Mouse (Mus musculus): ENCODE measurements at regions not wholly inside any gene's neighbourhood (a gene's known extent, or its start where the extent isn't known, plus 50 kb on each side); places are given as distances from the start of the nearest gene placed in this dataset.

DNA sequence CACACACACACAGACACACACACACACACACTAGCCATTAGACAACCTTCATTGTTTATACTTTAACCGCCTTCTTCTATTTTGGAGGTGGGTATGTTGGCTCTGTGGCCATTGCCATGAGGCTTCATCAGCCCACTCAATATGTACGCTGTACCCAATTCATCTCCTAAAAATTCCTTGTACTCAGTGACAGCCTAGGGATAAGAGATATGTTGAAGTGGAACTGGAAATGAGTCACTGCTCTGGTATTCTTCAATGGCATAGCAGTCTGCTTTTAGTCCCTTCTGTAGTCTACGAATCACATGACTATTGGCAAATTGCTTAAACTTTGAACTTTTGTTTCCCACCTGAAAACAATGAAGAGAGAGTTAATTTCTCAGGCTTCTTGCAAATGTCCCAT is 349.6 kb upstream of the Got2 start:
- H3K9ac ChIP-seq, result no peak overlapping the region
- no peak overlapping the region for H3K27ac ChIP-seq
- no peak overlapping the region for H3K4me3 ChIP-seq (replicated peaks)
- no peaks in the 10 kb centered on the region for H3K4me1 ChIP-seq
- no peaks in the 10 kb centered on the region for H3K9me3 ChIP-seq
- no peaks in the 10 kb centered on the region for H3K36me3 ChIP-seq (replicated peaks)
- 86% methylated on average over 3 of the region's 3 CpGs for WGBS
- H3K4me2 ChIP-seq, result no peak overlapping the region
- H3K27me3 ChIP-seq, result no peaks in the 10 kb centered on the region
- ATAC-seq (ENCODE audit: low FRiP score), result no peak

DNA sequence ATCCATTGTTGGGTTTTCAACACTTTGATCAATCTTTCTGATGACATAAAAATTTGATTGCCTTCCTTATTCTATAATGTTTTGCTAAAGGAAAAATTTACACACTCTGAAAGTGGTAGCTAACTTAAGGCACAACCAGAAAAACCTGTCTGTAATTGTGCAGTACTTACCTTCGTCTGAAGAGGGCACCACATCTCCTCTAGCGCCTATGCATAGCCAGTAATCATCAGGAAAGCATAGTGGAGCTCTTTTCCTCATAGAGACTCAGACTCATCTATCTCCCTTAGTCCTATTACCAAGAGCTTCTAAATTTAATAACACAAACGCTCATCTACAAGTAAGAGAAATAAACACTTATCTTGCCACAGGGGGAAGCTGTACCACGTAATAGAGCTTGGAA is 342.1 kb upstream of the Got2 start:
- no peak for ATAC-seq (ENCODE audit: low FRiP score)
- Histone ChIP-seq H3K27ac (no peak overlapping the region), H3K9ac (no peak overlapping the region), H3K4me2 (no peak overlapping the region), H3K4me1 (no peaks in the 10 kb centered on the region), H3K27me3 (no peaks in the 10 kb centered on the region), H3K4me3 (replicated peaks) (no peak overlapping the region), H3K36me3 (replicated peaks) (no peaks in the 10 kb centered on the region), H3K9me3 (no peaks in the 10 kb centered on the region)
- 32% methylated on average over 4 of the region's 4 CpGs for WGBS

Measured in forebrain, embryonic 12.5 days (tissue).